Mouse (Mus musculus) liver, embryonic 13.5 days (tissue): ENCODE measurements around the gene Rundc3a. TPM values are rescaled to one million over a fixed set of nuclear protein-coding genes. Genes with fewer than 3 reads are reported as not detected.

Experiments used
- ATAC-seq: fragments of 200-750 bp; cut with Nextera tagmentation; 2 replicates; pipeline ENCODE4 v1.8.0; 2017; ENCODE audit warnings: low read depth, mild to moderate bottlenecking, moderate number of reproducible peaks, moderate library complexity
- DNase-seq: peaks from one replicate; pipeline ENCODE4 v3.0.0; 2022
- H3K27ac ChIP-seq: fragments of 300-500 bp; sonication (generic); 2 replicates; pipeline ENCODE4 v1.5.1; 2015; ENCODE audit warnings: moderate library complexity, mild to moderate bottlenecking, inconsistent platforms
- H3K27me3 ChIP-seq: fragments of 300-500 bp; sonication (generic); 2 replicates; pipeline ENCODE4 v1.6.1; 2015; ENCODE audit warnings: mild to moderate bottlenecking, inconsistent platforms
- H3K36me3 ChIP-seq: fragments of 300-500 bp; sonication (generic); 2 replicates; pipeline ENCODE4 v1.6.1; 2015; ENCODE audit warnings: mild to moderate bottlenecking, inconsistent platforms
- H3K4me1 ChIP-seq: fragments of 300-500 bp; sonication (generic); replicated peaks from 2 replicates; pipeline ENCODE4 v1.6.1; 2015; ENCODE audit warnings: inconsistent platforms
- H3K4me2 ChIP-seq: fragments of 300-500 bp; sonication (generic); 2 replicates; pipeline ENCODE4 v1.6.1; 2015; ENCODE audit warnings: inconsistent platforms, mild to moderate bottlenecking, moderate library complexity
- H3K4me3 ChIP-seq: fragments of 300-500 bp; sonication (generic); replicated peaks from 2 replicates; pipeline ENCODE4 v1.5.1; 2015; ENCODE audit warnings: mild to moderate bottlenecking, inconsistent platforms
- H3K9ac ChIP-seq: fragments of 300-500 bp; sonication (generic); 2 replicates; pipeline ENCODE4 v1.6.1; 2015; ENCODE audit warnings: mild to moderate bottlenecking, inconsistent platforms
- H3K9me3 ChIP-seq: fragments of 300-500 bp; sonication (generic); replicated peaks from 2 replicates; pipeline ENCODE4 v1.6.1; 2016; ENCODE audit warnings: inconsistent platforms
- WGBS: fragments of 180-500 bp; shearing (Covaris S2); methylation state at CpG from one replicate; pipeline ENCODE4 v1.1.7; 2015; ENCODE audit not compliant: insufficient replicate concordance; 5-methylcytosine and 5-hydroxymethylcytosine counted together
- polyA plus RNA-seq: library from polyadenylated mRNA; unstranded; fragments of >200 nt; fragmentation: Nextera tagmentation; extraction: Ambion mirVana; gene quantifications from 2 replicates; pipeline ENCODE4 v1.2.1, GENCODE M21; 2015

The Rundc3a gene
- polyA plus RNA-seq, 1 experiment from 2014 or later = 1.7 TPM

DNA sequence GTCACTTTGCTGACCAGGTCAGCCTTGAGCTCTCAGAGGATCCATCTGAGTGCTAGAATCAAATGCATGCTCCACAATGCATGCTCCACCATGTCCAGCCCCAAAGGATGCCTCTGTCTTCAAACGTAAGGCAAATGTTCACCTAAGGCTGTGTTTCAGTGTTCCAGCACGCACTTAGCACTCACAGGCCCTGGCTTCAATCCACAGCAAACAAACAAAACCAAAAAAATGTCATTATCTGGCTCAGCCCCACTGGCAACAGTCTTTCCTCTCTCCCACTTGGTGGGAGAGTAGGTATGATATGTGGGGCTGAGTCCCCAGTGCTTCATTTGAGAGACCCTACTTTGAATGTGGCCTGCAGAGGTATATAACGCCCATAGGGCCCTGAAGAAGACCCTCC, 17.9 kb downstream of the Rundc3a start:
- Histone ChIP-seq H3K9me3 (no peaks in the 10 kb centered on the region), H3K4me2 (peak overlapping the region; percentile 16; the same call in 1 of the 2 replicates), H3K4me3 (no peak overlapping the region), H3K36me3 (peaks cover 3% of the 10 kb centered on the region), H3K27me3 (peaks cover 13% of the 10 kb centered on the region), H3K9ac (peak overlapping the region; percentile 47), H3K27ac (peak overlapping the region; percentile 59), H3K4me1 (peaks cover 39% of the 10 kb centered on the region)
- WGBS = 76% methylated on average over 3 of the region's 3 CpGs
- ATAC-seq (no peak), DNase-seq (no peak)

GRCm38 (mm10) chr11:102411704-102412103, 18.5 kb downstream of the Rundc3a start:
- DNase-seq (peak; percentile 83), ATAC-seq (no peak)
- no peak overlapping the region for H3K4me3 ChIP-seq
- peak overlapping the region; percentile 16 for H3K4me2 ChIP-seq
- WGBS = 6% methylated on average over 11 of the region's 11 CpGs
- peak overlapping the region; percentile 59 for H3K27ac ChIP-seq
- H3K4me1 ChIP-seq = peaks cover 32% of the 10 kb centered on the region
- peaks cover 13% of the 10 kb centered on the region for H3K27me3 ChIP-seq
- H3K36me3 ChIP-seq = no peaks in the 10 kb centered on the region
- H3K9ac ChIP-seq = peak overlapping the region; percentile 47
- no peaks in the 10 kb centered on the region for H3K9me3 ChIP-seq

- peaks cover 18% of the 10 kb centered on the region for H3K27me3 ChIP-seq
- no peak overlapping the region for H3K9ac ChIP-seq
- no peak for DNase-seq
- no peaks in the 10 kb centered on the region for H3K36me3 ChIP-seq
- H3K27ac ChIP-seq = no peak overlapping the region
- peaks cover 30% of the 10 kb centered on the region for H3K4me1 ChIP-seq
- no peak overlapping the region for H3K4me3 ChIP-seq
- H3K9me3 ChIP-seq = no peaks in the 10 kb centered on the region
- no peak overlapping the region for H3K4me2 ChIP-seq
- no peak for ATAC-seq
- 68% methylated on average over 8 of the region's 8 CpGs for WGBS
These were observed 19.9 kb downstream of the Rundc3a start for GRCm38 (mm10) chr11:102413059-102413458.

DNA sequence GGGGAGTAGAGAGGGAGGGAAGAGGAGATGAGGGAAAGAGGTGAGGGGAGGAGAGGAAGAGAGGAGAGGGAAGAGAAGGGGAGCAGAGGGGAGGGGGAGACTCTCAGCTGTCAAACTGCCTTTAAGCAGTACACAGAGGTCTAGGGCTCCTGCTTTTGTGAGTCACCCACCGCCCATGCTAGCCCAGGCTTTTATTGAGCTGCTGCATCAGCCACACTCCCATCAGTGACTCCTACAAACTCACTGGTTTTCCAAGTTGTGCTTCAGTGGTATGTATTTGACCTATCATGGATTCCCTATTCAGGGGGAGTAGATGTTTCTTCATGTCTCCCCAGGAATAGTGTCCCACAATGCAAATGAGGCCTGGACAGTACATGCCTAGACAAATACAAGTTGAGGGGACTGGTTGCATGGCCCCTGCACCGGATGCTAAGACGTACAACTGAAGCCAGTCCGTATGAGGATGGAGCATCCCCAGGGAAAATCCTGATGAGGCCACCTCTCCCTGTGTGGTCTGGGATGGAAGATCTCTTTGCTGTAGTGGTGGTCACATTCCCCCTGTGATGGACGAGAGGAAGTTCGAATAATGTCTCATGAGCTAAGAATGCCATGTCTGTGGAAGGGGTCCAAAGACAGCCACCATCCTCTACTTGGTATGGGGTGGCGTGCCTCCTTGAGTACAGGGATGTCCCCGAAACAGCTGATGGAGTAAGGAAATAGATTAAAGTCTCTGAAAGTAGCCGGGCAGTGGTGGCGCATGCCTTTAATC, 22.0 kb downstream of the Rundc3a start:
- Histone ChIP-seq H3K4me2 (no peak overlapping the region), H3K9ac (no peak overlapping the region), H3K27ac (no peak overlapping the region), H3K4me3 (no peak overlapping the region), H3K4me1 (peaks cover 15% of the 10 kb centered on the region), H3K36me3 (no peaks in the 10 kb centered on the region), H3K9me3 (no peaks in the 10 kb centered on the region), H3K27me3 (peaks cover 21% of the 10 kb centered on the region)
- 63% methylated on average over 10 of the region's 10 CpGs for WGBS
- no peak for ATAC-seq
- no peak for DNase-seq

DNA sequence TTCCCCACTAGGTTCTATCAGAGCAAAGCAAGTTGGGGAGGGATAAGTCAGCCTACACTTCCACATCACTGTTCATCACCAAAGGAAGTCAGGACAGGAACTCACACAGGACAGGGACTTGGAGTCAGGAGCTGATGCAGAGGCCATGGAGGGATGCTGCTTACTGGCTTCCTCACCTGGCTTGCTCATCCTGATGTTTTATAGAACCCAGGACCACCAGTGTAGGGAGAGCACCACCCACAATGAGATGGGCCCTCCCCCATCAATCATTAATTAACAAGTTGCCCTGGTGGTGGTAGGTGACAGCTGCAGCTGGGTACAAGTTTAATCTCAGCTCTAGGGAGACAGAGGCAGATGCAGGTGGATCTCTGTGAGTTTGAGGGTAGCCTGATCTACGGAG, 24.0 kb downstream of the Rundc3a start:
- Histone ChIP-seq H3K36me3 (no peaks in the 10 kb centered on the region), H3K9ac (no peak overlapping the region), H3K4me2 (no peak overlapping the region), H3K9me3 (no peaks in the 10 kb centered on the region), H3K4me3 (no peak overlapping the region), H3K27me3 (peaks cover 24% of the 10 kb centered on the region), H3K27ac (no peak overlapping the region), H3K4me1 (no peaks in the 10 kb centered on the region; the same call in 1 of the 2 replicates)
- DNase-seq (no peak), ATAC-seq (no peak)
- WGBS = 68% methylated on average over 1 of the region's 1 CpGs

- Histone ChIP-seq H3K27ac (no peak overlapping the region), H3K36me3 (no peaks in the 10 kb centered on the region), H3K4me2 (no peak overlapping the region), H3K4me3 (no peak overlapping the region), H3K27me3 (peaks cover 25% of the 10 kb centered on the region), H3K9me3 (no peaks in the 10 kb centered on the region), H3K4me1 (no peaks in the 10 kb centered on the region), H3K9ac (no peak overlapping the region)
- DNase-seq = no peak
- ATAC-seq = no peak
These were observed 25.7 kb downstream of the Rundc3a start for GRCm38 (mm10) chr11:102418887-102419286.

- no peak overlapping the region for H3K4me2 ChIP-seq
- H3K36me3 ChIP-seq = no peaks in the 10 kb centered on the region
- no peak overlapping the region for H3K4me3 ChIP-seq
- no peak overlapping the region for H3K9ac ChIP-seq
- 52% methylated on average over 8 of the region's 8 CpGs for WGBS
- H3K27ac ChIP-seq = no peak overlapping the region
- no peaks in the 10 kb centered on the region for H3K4me1 ChIP-seq
- ATAC-seq (no peak), DNase-seq (no peak)
- H3K27me3 ChIP-seq = peaks cover 21% of the 10 kb centered on the region
- H3K9me3 ChIP-seq = no peaks in the 10 kb centered on the region
These were observed 28.4 kb downstream of the Rundc3a start for GRCm38 (mm10) chr11:102421559-102421958.

DNA sequence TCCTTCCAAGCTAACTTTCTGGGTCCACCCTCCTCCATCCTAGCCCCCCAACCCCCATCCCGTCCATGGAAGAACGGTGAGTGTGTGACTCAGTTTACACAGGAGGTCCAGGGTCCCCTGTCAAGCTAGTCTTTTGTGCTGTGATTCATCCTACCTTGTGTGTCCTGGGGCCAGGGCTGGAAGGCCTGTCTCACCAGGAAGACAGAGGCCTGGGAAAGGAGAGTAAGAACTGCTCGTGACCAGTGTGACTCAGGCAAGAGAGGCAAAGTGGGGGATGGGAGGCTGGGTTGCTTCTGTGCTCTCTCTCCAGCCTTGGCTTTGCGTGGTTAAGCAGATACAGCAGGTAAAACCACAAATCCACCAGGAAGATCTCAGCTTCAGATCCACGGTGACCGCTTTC, 31.5 kb downstream of the Rundc3a start:
- H3K27me3 ChIP-seq = peaks cover 23% of the 10 kb centered on the region
- no peak for DNase-seq
- peaks cover 8% of the 10 kb centered on the region for H3K4me1 ChIP-seq
- H3K4me2 ChIP-seq = no peak overlapping the region
- no peaks in the 10 kb centered on the region for H3K9me3 ChIP-seq
- no peak overlapping the region for H3K27ac ChIP-seq
- ATAC-seq = no peak
- H3K36me3 ChIP-seq = no peaks in the 10 kb centered on the region
- no peak overlapping the region for H3K9ac ChIP-seq
- no peak overlapping the region for H3K4me3 ChIP-seq
- 66% methylated on average over 6 of the region's 6 CpGs for WGBS

DNA sequence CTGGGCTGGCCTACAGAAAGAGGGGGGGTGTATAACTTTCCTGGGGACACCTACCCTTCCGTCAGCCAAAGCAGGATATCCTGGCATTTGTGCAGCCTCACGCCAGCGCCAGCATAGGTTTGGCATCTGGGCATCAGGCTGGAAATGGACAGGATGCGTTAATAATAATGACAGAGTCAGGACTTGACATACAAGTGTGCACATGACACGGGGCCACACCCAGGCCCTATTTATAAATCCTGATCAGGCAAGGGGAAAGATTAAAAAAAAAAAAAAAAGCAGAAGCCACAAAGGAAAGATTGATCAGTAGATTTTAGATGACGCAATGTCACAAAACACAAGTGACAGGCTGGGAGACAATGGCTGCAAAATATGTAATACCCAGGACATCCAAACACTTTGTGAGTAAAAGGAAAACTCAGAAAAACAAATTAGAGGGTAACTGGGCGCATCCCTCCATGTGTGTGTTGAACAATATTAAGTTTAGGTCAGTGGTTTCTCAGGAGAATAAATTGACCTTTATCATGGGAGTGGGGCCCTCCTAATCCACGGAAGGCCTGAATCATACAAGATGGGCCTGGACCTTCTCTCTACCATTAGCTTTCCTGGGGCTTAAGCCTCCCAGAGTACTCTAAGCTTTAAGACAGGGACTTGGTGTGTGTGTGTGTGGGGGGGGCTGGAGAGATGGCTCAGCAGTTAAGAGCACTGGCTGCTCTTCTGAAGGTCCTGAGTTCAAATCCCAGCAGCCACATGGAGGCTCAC, 32.5 kb downstream of the Rundc3a start:
- no peak overlapping the region for H3K4me2 ChIP-seq
- no peak for DNase-seq
- peaks cover 17% of the 10 kb centered on the region for H3K4me1 ChIP-seq
- H3K36me3 ChIP-seq = no peaks in the 10 kb centered on the region
- H3K27ac ChIP-seq = no peak overlapping the region
- no peaks in the 10 kb centered on the region for H3K9me3 ChIP-seq
- H3K4me3 ChIP-seq = no peak overlapping the region
- no peak overlapping the region for H3K9ac ChIP-seq
- ATAC-seq = no peak
- 56% methylated on average over 8 of the region's 8 CpGs for WGBS
- peaks cover 23% of the 10 kb centered on the region for H3K27me3 ChIP-seq

DNA sequence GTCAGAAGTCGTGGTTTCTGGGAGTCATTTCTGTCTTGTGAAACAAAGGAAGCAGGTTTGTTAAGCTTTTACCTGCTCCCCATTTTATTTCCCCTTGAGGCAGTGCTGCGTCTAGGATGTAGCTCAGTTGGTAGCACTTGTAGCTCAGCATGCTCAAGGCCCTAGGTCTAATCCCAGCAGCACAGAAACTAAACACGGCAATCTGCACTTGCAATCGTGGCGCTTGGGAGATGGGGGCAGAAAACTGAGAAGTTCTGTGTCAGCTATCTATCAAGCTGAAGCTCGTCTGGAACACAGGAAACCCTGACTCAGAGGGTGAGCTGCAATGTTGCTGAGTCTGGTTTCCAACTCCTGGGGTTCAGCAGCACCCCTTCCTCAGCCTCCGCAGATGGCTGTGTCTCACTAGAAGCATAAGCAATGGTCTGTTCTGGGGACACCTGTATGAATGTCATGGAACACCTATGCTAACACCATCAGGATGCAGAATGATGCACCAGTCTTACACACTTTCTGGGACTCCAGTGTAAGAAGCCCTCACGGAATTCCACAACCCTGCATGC, 35.9 kb downstream of the Rundc3a start:
- WGBS = 28% methylated on average over 8 of the region's 8 CpGs
- Histone ChIP-seq H3K4me1 (peaks cover 38% of the 10 kb centered on the region), H3K27me3 (peaks cover 17% of the 10 kb centered on the region; the same call in 1 of the 2 replicates), H3K4me3 (peak overlapping the region; percentile 67), H3K36me3 (no peaks in the 10 kb centered on the region), H3K9me3 (no peaks in the 10 kb centered on the region), H3K27ac (0 out of 2 replicates have a peak overlapping the region, but pooled peaks have one; percentile 11), H3K9ac (peak overlapping the region; percentile 80), H3K4me2 (peak overlapping the region; percentile 94)
- no peak for ATAC-seq
- DNase-seq = no peak

DNA sequence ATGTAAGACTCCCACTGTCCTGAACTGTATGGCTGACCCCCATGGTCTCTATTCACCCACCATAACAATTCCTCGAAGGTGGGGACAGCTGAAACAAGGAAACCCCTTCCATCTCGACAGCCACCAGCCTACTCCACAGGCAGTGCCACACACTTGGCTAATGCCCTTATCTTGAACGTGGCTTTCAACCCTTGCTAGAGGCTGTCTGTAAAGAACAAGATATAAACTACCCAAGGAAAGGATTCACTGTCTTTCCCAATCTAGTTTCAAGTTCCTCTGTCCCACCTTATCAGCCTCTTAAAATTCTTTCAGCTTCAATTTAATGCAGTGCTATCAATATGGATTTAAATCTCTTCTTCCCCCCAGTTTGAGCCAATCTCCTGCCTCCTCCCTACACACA, 36.3 kb downstream of the Rundc3a start:
- Histone ChIP-seq H3K4me1 (peaks cover 38% of the 10 kb centered on the region), H3K9me3 (no peaks in the 10 kb centered on the region), H3K27me3 (0 out of 2 replicates have a peak, but pooled peaks cover 13% of the 10 kb centered on the region), H3K4me3 (peak overlapping the region; percentile 67), H3K4me2 (peak overlapping the region; percentile 94), H3K27ac (0 out of 2 replicates have a peak overlapping the region, but pooled peaks have one; percentile 11), H3K36me3 (0 out of 2 replicates have a peak, but pooled peaks cover under 1% of the 10 kb centered on the region), H3K9ac (peak overlapping the region; percentile 80)
- no peak for DNase-seq
- WGBS = 17% methylated on average over 3 of the region's 3 CpGs
- no peak for ATAC-seq
